Mouse (Mus musculus) forebrain, embryonic 13.5 days (tissue): ENCODE measurements around the gene Gjd3. TPM values are rescaled to one million over a fixed set of nuclear protein-coding genes. Genes with fewer than 3 reads are reported as not detected.

ENCODE experiments used
- ATAC-seq: fragments of 200-750 bp; cut with Nextera tagmentation; 2 replicates; pipeline ENCODE4 v1.8.0; 2017
- H3K27ac ChIP-seq: fragments of 300-500 bp; sonication (generic); 2 replicates; pipeline ENCODE4 v1.5.1; 2015; ENCODE audit warnings: inconsistent platforms, mild to moderate bottlenecking, moderate library complexity
- H3K27me3 ChIP-seq: fragments of 300-500 bp; sonication (generic); 2 replicates; pipeline ENCODE4 v1.6.1; 2015; ENCODE audit warnings: mild to moderate bottlenecking, inconsistent platforms
- H3K36me3 ChIP-seq: fragments of 300-500 bp; sonication (generic); 2 replicates; pipeline ENCODE4 v1.6.1; 2015; ENCODE audit warnings: mild to moderate bottlenecking, inconsistent platforms; ENCODE audit not compliant: poor library complexity, severe bottlenecking
- H3K4me1 ChIP-seq: fragments of 300-500 bp; sonication (generic); 2 replicates; pipeline ENCODE4 v1.6.1; 2015; ENCODE audit warnings: inconsistent platforms
- H3K4me2 ChIP-seq: fragments of 300-500 bp; sonication (generic); 2 replicates; pipeline ENCODE4 v1.6.1; 2015; ENCODE audit warnings: inconsistent platforms, mild to moderate bottlenecking, moderate library complexity
- H3K4me3 ChIP-seq: fragments of 300-500 bp; sonication (generic); 2 replicates; pipeline ENCODE4 v1.5.1; 2015; ENCODE audit warnings: mild to moderate bottlenecking, inconsistent platforms
- H3K9ac ChIP-seq: fragments of 300-500 bp; sonication (generic); 2 replicates; pipeline ENCODE4 v1.6.1; 2015; ENCODE audit warnings: mild to moderate bottlenecking, inconsistent platforms
- H3K9me3 ChIP-seq: fragments of 300-500 bp; sonication (generic); replicated peaks from 2 replicates; pipeline ENCODE4 v1.6.1; 2016; ENCODE audit warnings: inconsistent platforms
- WGBS: fragments of 180-500 bp; shearing (Covaris S2); methylation state at CpG from one replicate; pipeline ENCODE4 v1.1.7; 2015; 5-methylcytosine and 5-hydroxymethylcytosine counted together
- polyA plus RNA-seq: library from polyadenylated mRNA; unstranded; fragments of >200 nt; fragmentation: Nextera tagmentation; extraction: Ambion mirVana; gene quantifications from 2 replicates; pipeline ENCODE4 v1.2.1, GENCODE M21; 2015

Gene Gjd3
- polyA plus RNA-seq, 1 experiment from 2014 or later: not detected

GRCm38 (mm10) chr11:98968079-98968478, 14.7 kb downstream of the Gjd3 start:
- Histone ChIP-seq H3K9me3 (no peaks in the 10 kb centered on the region), H3K4me1 (peaks cover 87% of the 10 kb centered on the region), H3K27ac (peak overlapping the region; percentile 96), H3K4me3 (no peak overlapping the region), H3K36me3 (peaks cover 15% of the 10 kb centered on the region), H3K27me3 (peaks cover under 1% of the 10 kb centered on the region), H3K4me2 (peak overlapping the region; percentile 55; the same call in 1 of the 2 replicates), H3K9ac (peak overlapping the region; percentile 47)
- 71% methylated on average over 16 of the region's 16 CpGs for WGBS
- ATAC-seq: no peak

GRCm38 (mm10) chr11:98966499-98967141, 16.2 kb downstream of the Gjd3 start:
- H3K9ac ChIP-seq: peak overlapping the region; percentile 43
- peaks cover 100% of the 10 kb centered on the region for H3K4me1 ChIP-seq
- peaks cover 15% of the 10 kb centered on the region for H3K27me3 ChIP-seq
- no peaks in the 10 kb centered on the region for H3K9me3 ChIP-seq
- ATAC-seq: no peak
- peak overlapping the region; percentile 93 for H3K4me2 ChIP-seq
- peaks cover 6% of the 10 kb centered on the region; the same call in 1 of the 2 replicates for H3K36me3 ChIP-seq
- no peak overlapping the region for H3K4me3 ChIP-seq
- H3K27ac ChIP-seq: peak overlapping the region; percentile 37; the same call in 1 of the 2 replicates
- 33% methylated on average over 9 of the region's 9 CpGs for WGBS

GRCm38 (mm10) chr11:98965416-98966077, 17.3 kb downstream of the Gjd3 start:
- H3K27me3 ChIP-seq: peaks cover 26% of the 10 kb centered on the region
- no peak for ATAC-seq
- H3K9ac ChIP-seq: peak overlapping the region; percentile 55
- peaks cover 100% of the 10 kb centered on the region for H3K4me1 ChIP-seq
- peak overlapping the region; percentile 25; the same call in 1 of the 2 replicates for H3K27ac ChIP-seq
- peak overlapping the region; percentile 93 for H3K4me2 ChIP-seq
- no peaks in the 10 kb centered on the region for H3K9me3 ChIP-seq
- H3K36me3 ChIP-seq: peaks cover 4% of the 10 kb centered on the region; the same call in 1 of the 2 replicates
- 8% methylated on average over 11 of the region's 11 CpGs for WGBS
- H3K4me3 ChIP-seq: no peak overlapping the region

- peaks cover 100% of the 10 kb centered on the region for H3K4me1 ChIP-seq
- 0 out of 2 replicates have a peak overlapping the region, but pooled peaks have one; percentile 66 for H3K4me3 ChIP-seq
- no peaks in the 10 kb centered on the region for H3K9me3 ChIP-seq
- H3K27me3 ChIP-seq: peaks cover 27% of the 10 kb centered on the region
- no peaks in the 10 kb centered on the region for H3K36me3 ChIP-seq
- no peak for ATAC-seq
- peak overlapping the region; percentile 55 for H3K9ac ChIP-seq
- peak overlapping the region; percentile 74 for H3K27ac ChIP-seq
- WGBS: 22% methylated on average over 15 of the region's 15 CpGs
- H3K4me2 ChIP-seq: peak overlapping the region; percentile 93
Observed at GRCm38 (mm10) chr11:98964616-98965415, 18.0 kb downstream of the Gjd3 start.

- H3K9me3 ChIP-seq: no peaks in the 10 kb centered on the region
- peak overlapping the region; percentile 66 for H3K4me3 ChIP-seq
- H3K9ac ChIP-seq: peak overlapping the region; percentile 48
- peaks cover 100% of the 10 kb centered on the region for H3K4me1 ChIP-seq
- H3K4me2 ChIP-seq: peak overlapping the region; percentile 93
- WGBS: 22% methylated on average over 5 of the region's 6 CpGs
- ATAC-seq: no peak
- H3K27ac ChIP-seq: peak overlapping the region; percentile 74
- H3K27me3 ChIP-seq: peaks cover 27% of the 10 kb centered on the region
- no peaks in the 10 kb centered on the region for H3K36me3 ChIP-seq
Observed at GRCm38 (mm10) chr11:98964201-98964615, 18.6 kb downstream of the Gjd3 start.

GRCm38 (mm10) chr11:98963191-98964021, 19.4 kb downstream of the Gjd3 start:
- Histone ChIP-seq H3K36me3 (no peaks in the 10 kb centered on the region), H3K4me1 (peaks cover 95% of the 10 kb centered on the region), H3K9me3 (no peaks in the 10 kb centered on the region), H3K27me3 (peaks cover 27% of the 10 kb centered on the region), H3K4me3 (peak overlapping the region; percentile 66), H3K4me2 (peak overlapping the region; percentile 93), H3K9ac (peak overlapping the region; percentile 65), H3K27ac (peak overlapping the region; percentile 74)
- peak; percentile 56 for ATAC-seq
- 1% methylated on average over 32 of the region's 32 CpGs for WGBS

- peak overlapping the region; percentile 66 for H3K4me3 ChIP-seq
- no peaks in the 10 kb centered on the region for H3K36me3 ChIP-seq
- H3K4me2 ChIP-seq: peak overlapping the region; percentile 93
- H3K4me1 ChIP-seq: peaks cover 87% of the 10 kb centered on the region
- ATAC-seq: no peak
- no peaks in the 10 kb centered on the region for H3K9me3 ChIP-seq
- no peak overlapping the region for H3K27ac ChIP-seq
- WGBS: 11% methylated on average over 12 of the region's 12 CpGs
- peak overlapping the region; percentile 65 for H3K9ac ChIP-seq
- peaks cover 27% of the 10 kb centered on the region for H3K27me3 ChIP-seq
Observed at GRCm38 (mm10) chr11:98962421-98963095, 20.3 kb downstream of the Gjd3 start.

- peak overlapping the region; percentile 93 for H3K4me2 ChIP-seq
- 11% methylated on average over 8 of the region's 8 CpGs for WGBS
- peaks cover 79% of the 10 kb centered on the region for H3K4me1 ChIP-seq
- H3K9me3 ChIP-seq: no peaks in the 10 kb centered on the region
- peak overlapping the region; percentile 66 for H3K4me3 ChIP-seq
- 0 out of 2 replicates have a peak overlapping the region, but pooled peaks have one; percentile 15 for H3K27ac ChIP-seq
- no peaks in the 10 kb centered on the region for H3K36me3 ChIP-seq
- peak overlapping the region; percentile 76 for H3K9ac ChIP-seq
- ATAC-seq: no peak
- H3K27me3 ChIP-seq: peaks cover 27% of the 10 kb centered on the region
Observed at GRCm38 (mm10) chr11:98961766-98962165, 21.1 kb downstream of the Gjd3 start.

GRCm38 (mm10) chr11:98961051-98961592, 21.7 kb downstream of the Gjd3 start:
- Histone ChIP-seq H3K9ac (peak overlapping the region; percentile 76), H3K4me3 (peak overlapping the region; percentile 66), H3K4me2 (peak overlapping the region; percentile 93), H3K27ac (no peak overlapping the region), H3K9me3 (no peaks in the 10 kb centered on the region), H3K36me3 (no peaks in the 10 kb centered on the region), H3K4me1 (peaks cover 72% of the 10 kb centered on the region), H3K27me3 (peaks cover 27% of the 10 kb centered on the region)
- 8% methylated on average over 18 of the region's 18 CpGs for WGBS
- no peak for ATAC-seq

- peak; percentile 39 for ATAC-seq
- Histone ChIP-seq H3K4me2 (peak overlapping the region; percentile 93), H3K4me1 (peaks cover 71% of the 10 kb centered on the region), H3K9me3 (no peaks in the 10 kb centered on the region), H3K36me3 (no peaks in the 10 kb centered on the region), H3K27ac (peak overlapping the region; percentile 28; the same call in 1 of the 2 replicates), H3K4me3 (peak overlapping the region; percentile 66), H3K27me3 (peaks cover 27% of the 10 kb centered on the region), H3K9ac (peak overlapping the region; percentile 76)
- under 1% methylated on average over 52 of the region's 53 CpGs for WGBS
Observed at GRCm38 (mm10) chr11:98960313-98960906, 22.4 kb downstream of the Gjd3 start.
